Mouse (Mus musculus) kidney, adult 2 months (tissue): ENCODE results near the gene Tcaf3.

Source experiments
- CTCF ChIP-seq: fragments of 200-500 bp; conservative IDR thresholded peaks from 2 replicates; pipeline ENCODE4 v1.5.1; 2011; ENCODE audit warnings: low read depth, mild to moderate bottlenecking, control low read depth, low read length, moderate library complexity, mixed read lengths; ENCODE audit not compliant: insufficient read depth, insufficient read length
- POLR2A ChIP-seq: fragments of 200-500 bp; IDR thresholded peaks from one replicate; pipeline ENCODE4 v1.6.1; 2011; ENCODE audit warnings: low read depth, low read length, control low read depth

- TF ChIP-seq POLR2A = no peak
- TF ChIP-seq CTCF = peak; percentile 21; the same call in 1 of the 2 replicates
Observed at GRCm38 (mm10) chr6:42612218-42612617, 14.7 kb upstream of the Tcaf3 start.
